Mouse (Mus musculus): ENCODE data around the gene Gm26602. TPM values are rescaled to one million over a fixed set of nuclear protein-coding genes. Genes with fewer than 3 reads are reported as not detected.
A peak's percentile ranks its signal among the peaks of the same experiment; 100 is the strongest.

Gm26602 gene
- polyA plus RNA-seq, 1 experiment from 2014 or later = 2.0 TPM

- Histone ChIP-seq H3K4me1 (peaks cover 83% of the 10 kb centered on the region), H3K27me3 (ENCODE audit: low read depth, poor library complexity, severe bottlenecking) (peaks cover 20% of the 10 kb centered on the region), H3K9me3 (replicated peaks) (no peaks in the 10 kb centered on the region), H3K27ac (replicated peaks) (peak overlapping the region; percentile 71), H3K4me3 (peak overlapping the region; percentile 25), H3K36me3 (peaks cover 74% of the 10 kb centered on the region)
- DNase-seq (ENCODE audit: low spot score) = peak; percentile 66
- 21% methylated on average over 8 of the region's 8 CpGs for WGBS
These were observed 22.1 kb downstream of the Gm26602 start for GRCm38 (mm10) chr10:79932736-79933135.

- H3K27ac ChIP-seq (replicated peaks) = peak overlapping the region; percentile 71
- peaks cover 83% of the 10 kb centered on the region for H3K4me1 ChIP-seq
- peak overlapping the region; percentile 25 for H3K4me3 ChIP-seq
- no peak for DNase-seq (ENCODE audit: low spot score)
- 68% methylated on average over 9 of the region's 9 CpGs for WGBS
- H3K27me3 ChIP-seq (ENCODE audit: low read depth, poor library complexity, severe bottlenecking) = peaks cover 20% of the 10 kb centered on the region
- H3K36me3 ChIP-seq = peaks cover 78% of the 10 kb centered on the region
- no peaks in the 10 kb centered on the region for H3K9me3 ChIP-seq (replicated peaks)
These were observed 22.6 kb downstream of the Gm26602 start for GRCm38 (mm10) chr10:79933145-79933679.

- Histone ChIP-seq H3K4me3 (peak overlapping the region; percentile 25; the same call in 1 of the 2 replicates), H3K36me3 (peaks cover 84% of the 10 kb centered on the region), H3K4me1 (peaks cover 83% of the 10 kb centered on the region), H3K9me3 (replicated peaks) (no peaks in the 10 kb centered on the region), H3K27me3 (ENCODE audit: low read depth, poor library complexity, severe bottlenecking) (peaks cover 20% of the 10 kb centered on the region), H3K27ac (replicated peaks) (peak overlapping the region; percentile 71)
- DNase-seq (ENCODE audit: low spot score) = no peak
- 39% methylated on average over 6 of the region's 6 CpGs for WGBS
These were observed 23.2 kb downstream of the Gm26602 start for GRCm38 (mm10) chr10:79933861-79934260.

GRCm38 (mm10) chr10:79934272-79934721 is 23.6 kb downstream of the Gm26602 start:
- H3K27me3 ChIP-seq (ENCODE audit: low read depth, poor library complexity, severe bottlenecking) = peaks cover 20% of the 10 kb centered on the region
- H3K4me1 ChIP-seq = peaks cover 83% of the 10 kb centered on the region
- 0 out of 2 replicates have a peak overlapping the region, but pooled peaks have one; percentile 18 for H3K4me3 ChIP-seq
- no peaks in the 10 kb centered on the region for H3K9me3 ChIP-seq (replicated peaks)
- peaks cover 86% of the 10 kb centered on the region for H3K36me3 ChIP-seq
- DNase-seq (ENCODE audit: low spot score) = no peak
- H3K27ac ChIP-seq (replicated peaks) = peak overlapping the region; percentile 71
- 73% methylated on average over 13 of the region's 13 CpGs for WGBS

GRCm38 (mm10) chr10:79934794-79935569 is 24.3 kb downstream of the Gm26602 start:
- Histone ChIP-seq H3K27ac (replicated peaks) (peak overlapping the region; percentile 71; the same call in 1 of the 2 replicates), H3K27me3 (ENCODE audit: low read depth, poor library complexity, severe bottlenecking) (peaks cover 20% of the 10 kb centered on the region), H3K36me3 (peaks cover 86% of the 10 kb centered on the region), H3K4me1 (peaks cover 78% of the 10 kb centered on the region), H3K4me3 (0 out of 2 replicates have a peak overlapping the region, but pooled peaks have one; percentile 18), H3K9me3 (replicated peaks) (no peaks in the 10 kb centered on the region)
- DNase-seq (ENCODE audit: low spot score) = no peak
- 92% methylated on average over 16 of the region's 16 CpGs for WGBS

- 83% methylated on average over 10 of the region's 10 CpGs for whole genome bisulfite sequencing
- H3K9me3 ChIP-seq (replicated peaks) = no peaks in the 10 kb centered on the region
- no peak overlapping the region for H3K4me3 ChIP-seq
- no peak for DNase-seq (ENCODE audit: low spot score)
- peaks cover 20% of the 10 kb centered on the region for H3K27me3 ChIP-seq (ENCODE audit: low read depth, poor library complexity, severe bottlenecking)
- peaks cover 81% of the 10 kb centered on the region for H3K36me3 ChIP-seq
- H3K27ac ChIP-seq (replicated peaks) = no peak overlapping the region
- H3K4me1 ChIP-seq = peaks cover 69% of the 10 kb centered on the region
These were observed 25.7 kb downstream of the Gm26602 start for GRCm38 (mm10) chr10:79936284-79936910.

GRCm38 (mm10) chr10:79936911-79937441 is 26.3 kb downstream of the Gm26602 start:
- H3K27me3 ChIP-seq (ENCODE audit: low read depth, poor library complexity, severe bottlenecking) = peaks cover 20% of the 10 kb centered on the region
- DNase-seq (ENCODE audit: low spot score) = no peak
- peaks cover 64% of the 10 kb centered on the region for H3K4me1 ChIP-seq
- no peak overlapping the region for H3K27ac ChIP-seq (replicated peaks)
- H3K9me3 ChIP-seq (replicated peaks) = no peaks in the 10 kb centered on the region
- WGBS = 88% methylated on average over 27 of the region's 27 CpGs
- peaks cover 81% of the 10 kb centered on the region for H3K36me3 ChIP-seq
- H3K4me3 ChIP-seq = no peak overlapping the region

GRCm38 (mm10) chr10:79937775-79938526 is 27.3 kb downstream of the Gm26602 start:
- Histone ChIP-seq H3K36me3 (peaks cover 76% of the 10 kb centered on the region), H3K4me1 (peaks cover 54% of the 10 kb centered on the region), H3K4me3 (no peak overlapping the region), H3K27ac (replicated peaks) (no peak overlapping the region), H3K27me3 (ENCODE audit: low read depth, poor library complexity, severe bottlenecking) (peaks cover 20% of the 10 kb centered on the region), H3K9me3 (replicated peaks) (no peaks in the 10 kb centered on the region)
- no peak for DNase-seq (ENCODE audit: low spot score)
- 42% methylated on average over 11 of the region's 11 CpGs for WGBS

GRCm38 (mm10) chr10:79940749-79941148 is 30.1 kb downstream of the Gm26602 start:
- WGBS = 77% methylated on average over 7 of the region's 7 CpGs
- no peak overlapping the region for H3K4me3 ChIP-seq
- DNase-seq (ENCODE audit: low spot score) = no peak
- H3K4me1 ChIP-seq = peaks cover 61% of the 10 kb centered on the region
- H3K36me3 ChIP-seq = peaks cover 48% of the 10 kb centered on the region
- H3K27ac ChIP-seq (replicated peaks) = no peak overlapping the region
- H3K27me3 ChIP-seq (ENCODE audit: low read depth, poor library complexity, severe bottlenecking) = peaks cover 8% of the 10 kb centered on the region; the same call in 1 of the 2 replicates
- H3K9me3 ChIP-seq (replicated peaks) = no peaks in the 10 kb centered on the region

GRCm38 (mm10) chr10:79942988-79943387 is 32.3 kb downstream of the Gm26602 start:
- Histone ChIP-seq H3K36me3 (peaks cover 35% of the 10 kb centered on the region), H3K27me3 (ENCODE audit: low read depth, poor library complexity, severe bottlenecking) (no peaks in the 10 kb centered on the region), H3K27ac (replicated peaks) (no peak overlapping the region), H3K9me3 (replicated peaks) (no peaks in the 10 kb centered on the region), H3K4me3 (no peak overlapping the region), H3K4me1 (peaks cover 67% of the 10 kb centered on the region)
- DNase-seq (ENCODE audit: low spot score) = no peak
- WGBS = 80% methylated on average over 1 of the region's 1 CpGs

- H3K9me3 ChIP-seq (replicated peaks) = no peaks in the 10 kb centered on the region
- no peak for DNase-seq (ENCODE audit: low spot score)
- peaks cover 65% of the 10 kb centered on the region for H3K4me1 ChIP-seq
- 87% methylated on average over 9 of the region's 9 CpGs for WGBS
- no peaks in the 10 kb centered on the region for H3K27me3 ChIP-seq (ENCODE audit: low read depth, poor library complexity, severe bottlenecking)
- peak overlapping the region; percentile 34 for H3K27ac ChIP-seq (replicated peaks)
- no peak overlapping the region for H3K4me3 ChIP-seq
- peaks cover 33% of the 10 kb centered on the region for H3K36me3 ChIP-seq
These were observed 32.8 kb downstream of the Gm26602 start for GRCm38 (mm10) chr10:79943471-79943901.
